Mouse (Mus musculus) frontal cortex, adult 2 months (tissue): Measurements from ENCODE around the gene Tacc2. TPM values are rescaled to one million over a fixed set of nuclear protein-coding genes. Genes with fewer than 3 reads are reported as not detected.
A peak's percentile ranks its signal among the peaks of the same experiment; 100 is the strongest.
"Not testable (repeated sequence)": the region's sequence is repeated elsewhere in the genome, so short reads cannot be mapped to it uniquely, and the experiment has no call there.

ENCODE experiments used
- DNase-seq, 2 experiments: peaks; one replicate each; pipeline ENCODE4 v3.0.0; 2022; ENCODE audit warnings: low spot score in 1 of 2; ENCODE audit errors: extremely low spot score in 1 of 2
- polyA plus RNA-seq: library from polyadenylated mRNA; depleted of rRNA; stranded (reverse); fragments of >200 nt; gene quantifications from 2 replicates; pipeline ENCODE4 v1.2.3, GENCODE M21; 2012; rRNA removed

Tacc2 gene
- 46.1 and 49.3 TPM in 2 replicates for polyA plus RNA-seq

- no peak for DNase-seq
These were observed at the start of gene Tacc2 for GRCm38 (mm10) chr7:130577388-130578003. Tacc2 (plus strand) TSS chr7:130577438.

- DNase-seq, result not testable (repeated sequence)
These were observed 46.1 kb upstream of the Tacc2 start for GRCm38 (mm10) chr7:130531138-130531537.

- peak; percentile 46 to 96 for DNase-seq
These were observed 43.6 kb upstream of the Tacc2 start for GRCm38 (mm10) chr7:130533316-130534260.

GRCm38 (mm10) chr7:130535174-130535573, 42.1 kb upstream of the Tacc2 start:
- no peak for DNase-seq

GRCm38 (mm10) chr7:130537068-130537467, 40.2 kb upstream of the Tacc2 start:
- no peak for DNase-seq

GRCm38 (mm10) chr7:130540176-130540575, 37.1 kb upstream of the Tacc2 start:
- DNase-seq, result no peak

GRCm38 (mm10) chr7:130543181-130543580, 34.1 kb upstream of the Tacc2 start:
- DNase-seq, result no peak

- DNase-seq, result no peak
These were observed 31.8 kb upstream of the Tacc2 start for GRCm38 (mm10) chr7:130545401-130545800.

- no peak for DNase-seq
These were observed 31.3 kb upstream of the Tacc2 start for GRCm38 (mm10) chr7:130545893-130546292.

GRCm38 (mm10) chr7:130546421-130546790, 30.8 kb upstream of the Tacc2 start:
- DNase-seq, result no peak

- peak; percentile 77 to 93 for DNase-seq
These were observed 30.3 kb upstream of the Tacc2 start for GRCm38 (mm10) chr7:130546791-130547484.

- no peak for DNase-seq
These were observed 29.5 kb upstream of the Tacc2 start for GRCm38 (mm10) chr7:130547635-130548175.

GRCm38 (mm10) chr7:130552780-130553179, 24.5 kb upstream of the Tacc2 start:
- DNase-seq, result no peak

GRCm38 (mm10) chr7:130553321-130553720, 23.9 kb upstream of the Tacc2 start:
- DNase-seq, result no peak

- no peak for DNase-seq
These were observed 21.6 kb upstream of the Tacc2 start for GRCm38 (mm10) chr7:130555597-130555996.

- DNase-seq, result no peak
These were observed 18.6 kb upstream of the Tacc2 start for GRCm38 (mm10) chr7:130558592-130558991.

GRCm38 (mm10) chr7:130560933-130561332, 16.3 kb upstream of the Tacc2 start:
- DNase-seq, result no peak

- DNase-seq, result no peak
These were observed 14.0 kb upstream of the Tacc2 start for GRCm38 (mm10) chr7:130563276-130563675.

GRCm38 (mm10) chr7:130563880-130564279, 13.4 kb upstream of the Tacc2 start:
- DNase-seq, result no peak

GRCm38 (mm10) chr7:130564596-130564995, 12.6 kb upstream of the Tacc2 start:
- peak in 1 of 2 experiments; percentile 17 for DNase-seq
